Mouse (Mus musculus) lung, postnatal 0 days (tissue): Measurements from ENCODE around the gene Tyrobp. TPM values are rescaled to one million over a fixed set of nuclear protein-coding genes. Genes with fewer than 3 reads are reported as not detected.

Experiments
- ATAC-seq: fragments of 200-750 bp; cut with Nextera tagmentation; 2 replicates; pipeline ENCODE4 v1.8.0; 2017; ENCODE audit warnings: moderate library complexity
- DNase-seq: peaks from one replicate; pipeline ENCODE4 v3.0.0-alpha.2; 2016; ENCODE audit warnings: low spot score
- H3K27ac ChIP-seq: fragments of 300-500 bp; sonication (generic); 2 replicates; pipeline ENCODE4 v1.5.1; 2014; ENCODE audit warnings: antibody characterized with exemption, mild to moderate bottlenecking, low read length, mixed read lengths
- H3K27me3 ChIP-seq: fragments of 300-500 bp; sonication (generic); replicated peaks from 2 replicates; pipeline ENCODE4 v1.6.1; 2014; ENCODE audit warnings: low read length, mixed read lengths; ENCODE audit not compliant: insufficient read depth
- H3K36me3 ChIP-seq: fragments of 300-500 bp; sonication (generic); 2 replicates; pipeline ENCODE4 v1.6.1; 2014; ENCODE audit warnings: low read length, mixed read lengths; ENCODE audit not compliant: insufficient read depth
- H3K4me1 ChIP-seq: fragments of 300-500 bp; sonication (generic); 2 replicates; pipeline ENCODE4 v1.6.1; 2014; ENCODE audit warnings: antibody characterized with exemption, low read depth, low read length, mixed read lengths; ENCODE audit not compliant: insufficient read depth
- H3K4me2 ChIP-seq: fragments of 300-500 bp; sonication (generic); replicated peaks from 2 replicates; pipeline ENCODE4 v1.6.1; 2014; ENCODE audit warnings: low read depth, mild to moderate bottlenecking, low read length, moderate library complexity, mixed read lengths
- H3K4me3 ChIP-seq: fragments of 300-500 bp; sonication (generic); 2 replicates; pipeline ENCODE4 v1.5.1; 2014; ENCODE audit warnings: low read depth, low read length
- H3K9ac ChIP-seq: fragments of 300-500 bp; sonication (generic); replicated peaks from 2 replicates; pipeline ENCODE4 v1.6.1; 2014; ENCODE audit warnings: low read depth, mild to moderate bottlenecking
- H3K9me3 ChIP-seq: fragments of 300-500 bp; sonication (generic); 2 replicates; pipeline ENCODE4 v1.6.1; 2016; ENCODE audit warnings: low read length, mixed read lengths
- CTCF ChIP-seq: IDR thresholded peaks from 2 replicates; pipeline ENCODE4 v1.5.1; 2016; ENCODE audit warnings: antibody characterized with exemption, mild to moderate bottlenecking
- EP300 ChIP-seq: IDR thresholded peaks from 2 replicates; pipeline ENCODE4 v1.6.1; 2016; ENCODE audit warnings: antibody characterized with exemption, mild to moderate bottlenecking, control low read depth
- WGBS: fragments of 180-500 bp; shearing (Covaris S2); extraction: QIAGEN DNeasy Blood & Tissue Kit; methylation state at CpG from one replicate; pipeline ENCODE4 v1.1.7; 2014; 5-methylcytosine and 5-hydroxymethylcytosine counted together
- polyA plus RNA-seq: library from polyadenylated mRNA; unstranded; fragments of >200 nt; fragmentation: Nextera tagmentation; extraction: Ambion mirVana; gene quantifications from 2 replicates; pipeline ENCODE4 v1.2.1, GENCODE M21; 2015

Tyrobp gene
- polyA plus RNA-seq, 1 experiment from 2014 or later: 244 TPM

DNA sequence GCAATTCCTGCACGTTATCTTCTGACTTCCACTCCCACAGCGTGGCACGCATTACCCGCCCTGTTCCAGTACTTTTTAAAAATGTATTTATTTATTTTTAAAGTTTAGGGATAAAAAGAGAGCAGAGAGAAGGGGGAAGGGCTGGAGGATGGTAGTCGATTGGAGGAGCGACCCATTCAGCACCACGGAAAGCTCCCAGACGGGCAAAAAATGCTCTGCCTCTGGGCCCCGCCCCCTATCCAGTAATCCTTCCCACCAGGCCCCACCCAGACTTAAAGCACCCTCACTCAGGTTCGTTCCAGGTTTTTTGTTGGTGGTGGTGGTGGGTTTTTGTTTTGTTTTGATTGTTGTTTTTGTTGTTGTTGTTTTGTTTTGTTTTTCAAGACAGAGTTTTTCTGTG is 20.7 kb downstream of the Tyrobp start:
- H3K4me2 ChIP-seq: no peak overlapping the region
- H3K36me3 ChIP-seq: no peaks in the 10 kb centered on the region
- under 1% methylated on average over 10 of the region's 10 CpGs for WGBS
- DNase-seq (peak; percentile 70), ATAC-seq (no peak)
- no peaks in the 10 kb centered on the region for H3K27me3 ChIP-seq
- no peaks in the 10 kb centered on the region for H3K4me1 ChIP-seq
- H3K9me3 ChIP-seq: no peaks in the 10 kb centered on the region
- no peak for TF ChIP-seq EP300
- TF ChIP-seq CTCF: no peak
- no peak overlapping the region for H3K27ac ChIP-seq
- H3K9ac ChIP-seq: no peak overlapping the region
- no peak overlapping the region for H3K4me3 ChIP-seq

DNA sequence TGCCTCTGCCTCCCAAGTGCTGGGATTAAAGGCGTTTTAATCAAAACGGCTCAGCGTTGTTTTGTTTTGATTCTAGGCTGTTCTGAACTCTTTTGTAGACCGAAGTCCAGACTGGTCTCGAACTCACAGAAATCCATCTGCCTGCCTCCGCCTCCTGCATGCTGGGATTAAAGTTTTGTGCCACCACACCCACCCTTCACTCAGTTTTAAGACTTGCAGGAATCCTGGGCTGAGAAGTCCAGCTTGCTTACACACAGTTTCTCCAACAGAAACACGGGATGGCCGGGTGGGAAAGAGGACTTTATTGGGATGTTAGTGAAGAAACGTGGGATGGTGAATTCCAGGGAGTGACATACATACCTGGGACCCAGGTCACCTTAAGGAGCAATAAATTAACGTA is 21.1 kb downstream of the Tyrobp start:
- 70% methylated on average over 10 of the region's 10 CpGs for WGBS
- no peaks in the 10 kb centered on the region for H3K36me3 ChIP-seq
- no peak overlapping the region for H3K4me3 ChIP-seq
- no peaks in the 10 kb centered on the region for H3K27me3 ChIP-seq
- H3K27ac ChIP-seq: no peak overlapping the region
- DNase-seq (no peak), ATAC-seq (no peak)
- no peak overlapping the region for H3K9ac ChIP-seq
- no peak overlapping the region for H3K4me2 ChIP-seq
- TF ChIP-seq EP300 (no peak), CTCF (no peak)
- no peaks in the 10 kb centered on the region for H3K9me3 ChIP-seq
- H3K4me1 ChIP-seq: no peaks in the 10 kb centered on the region

DNA sequence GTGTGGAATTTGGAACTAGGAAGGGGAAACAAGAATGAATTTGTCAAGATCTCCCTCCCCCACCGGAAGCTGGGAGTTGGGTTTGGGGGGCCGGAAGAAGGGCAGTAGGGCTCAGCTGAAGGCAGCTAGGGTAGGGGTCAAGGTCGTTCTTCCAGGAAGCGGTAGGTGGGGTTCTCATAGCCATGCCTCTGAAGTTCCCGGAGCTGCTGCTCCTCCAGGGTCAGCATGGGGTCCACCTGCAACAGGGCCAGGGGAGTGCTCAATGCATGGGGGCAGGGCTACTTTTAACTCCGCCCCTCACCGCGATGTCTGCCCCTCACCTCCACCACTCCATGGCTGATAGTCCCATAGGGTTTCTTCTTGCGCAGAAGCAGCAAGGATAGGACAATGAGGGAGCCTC is 21.6 kb downstream of the Tyrobp start:
- Histone ChIP-seq H3K4me2 (no peak overlapping the region), H3K9ac (no peak overlapping the region), H3K4me3 (no peak overlapping the region), H3K27me3 (no peaks in the 10 kb centered on the region), H3K4me1 (no peaks in the 10 kb centered on the region), H3K36me3 (no peaks in the 10 kb centered on the region), H3K9me3 (no peaks in the 10 kb centered on the region), H3K27ac (no peak overlapping the region)
- TF ChIP-seq CTCF (no peak), EP300 (no peak)
- WGBS: 42% methylated on average over 9 of the region's 9 CpGs
- ATAC-seq (no peak), DNase-seq (no peak)

GRCm38 (mm10) chr7:30436879-30437278 is 23.3 kb downstream of the Tyrobp start:
- ATAC-seq: no peak
- Histone ChIP-seq H3K4me1 (no peaks in the 10 kb centered on the region), H3K4me2 (no peak overlapping the region), H3K9me3 (no peaks in the 10 kb centered on the region), H3K9ac (no peak overlapping the region), H3K27me3 (no peaks in the 10 kb centered on the region), H3K4me3 (no peak overlapping the region), H3K27ac (no peak overlapping the region), H3K36me3 (no peaks in the 10 kb centered on the region)
- TF ChIP-seq EP300: no peak
- no peak for TF ChIP-seq CTCF
- DNase-seq: no peak
- WGBS: 24% methylated on average over 10 of the region's 10 CpGs

DNA sequence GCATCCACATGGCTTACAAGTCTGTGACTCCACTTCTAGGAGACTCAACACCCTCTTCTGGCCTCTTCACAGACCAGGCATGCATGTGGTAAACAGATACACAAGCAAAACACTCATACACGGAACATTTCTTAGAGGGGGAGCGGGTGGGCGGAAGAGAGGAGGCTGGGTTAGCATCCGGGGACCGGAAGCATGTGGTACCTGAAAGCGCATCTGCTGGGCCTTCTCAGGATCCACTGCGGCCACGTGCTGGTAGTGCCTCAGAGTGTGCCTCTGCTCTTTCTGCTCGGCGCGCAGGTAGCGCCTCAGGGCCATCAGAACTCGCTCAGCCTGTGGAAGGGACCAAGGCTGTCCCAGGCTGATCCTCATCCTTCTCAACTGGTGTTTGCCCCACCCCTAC is 26.2 kb downstream of the Tyrobp start:
- TF ChIP-seq EP300: no peak
- TF ChIP-seq CTCF: no peak
- H3K27me3 ChIP-seq: no peaks in the 10 kb centered on the region
- no peaks in the 10 kb centered on the region for H3K4me1 ChIP-seq
- no peaks in the 10 kb centered on the region for H3K9me3 ChIP-seq
- ATAC-seq: no peak
- H3K4me2 ChIP-seq: no peak overlapping the region
- H3K27ac ChIP-seq: no peak overlapping the region
- H3K9ac ChIP-seq: no peak overlapping the region
- no peaks in the 10 kb centered on the region for H3K36me3 ChIP-seq
- WGBS: 82% methylated on average over 13 of the region's 13 CpGs
- no peak for DNase-seq
- no peak overlapping the region for H3K4me3 ChIP-seq

GRCm38 (mm10) chr7:30440697-30441096 is 27.1 kb downstream of the Tyrobp start:
- Histone ChIP-seq H3K27me3 (no peaks in the 10 kb centered on the region), H3K9me3 (no peaks in the 10 kb centered on the region), H3K4me2 (no peak overlapping the region), H3K9ac (no peak overlapping the region), H3K27ac (no peak overlapping the region), H3K4me1 (no peaks in the 10 kb centered on the region), H3K36me3 (no peaks in the 10 kb centered on the region), H3K4me3 (no peak overlapping the region)
- DNase-seq: peak; percentile 42
- no peak for ATAC-seq
- TF ChIP-seq EP300: no peak
- TF ChIP-seq CTCF: peak; percentile 80
- 43% methylated on average over 2 of the region's 5 CpGs for WGBS

GRCm38 (mm10) chr7:30443696-30444095 is 30.1 kb downstream of the Tyrobp start:
- H3K9ac ChIP-seq: no peak overlapping the region
- TF ChIP-seq CTCF: no peak
- no peak for TF ChIP-seq EP300
- ATAC-seq (no peak), DNase-seq (no peak)
- H3K27me3 ChIP-seq: no peaks in the 10 kb centered on the region
- no peak overlapping the region for H3K27ac ChIP-seq
- H3K4me1 ChIP-seq: no peaks in the 10 kb centered on the region
- H3K4me3 ChIP-seq: no peak overlapping the region
- 23% methylated on average over 9 of the region's 9 CpGs for WGBS
- peak overlapping the region; percentile 88; the same call in 1 of the 2 replicates for H3K4me2 ChIP-seq
- no peaks in the 10 kb centered on the region for H3K9me3 ChIP-seq
- no peaks in the 10 kb centered on the region for H3K36me3 ChIP-seq
